Mouse (Mus musculus): ENCODE data around the gene Ppp4r4.
"Not testable (repeated sequence)": the region's sequence is repeated elsewhere in the genome, so short reads cannot be mapped to it uniquely, and the experiment has no call there.

Ppp4r4 gene

GRCm38 (mm10) chr12:103634430-103634829 is 102.3 kb downstream of the Ppp4r4 start:
- no peak for DNase-seq (ENCODE audit: low spot score in 2 of 2)

DNA sequence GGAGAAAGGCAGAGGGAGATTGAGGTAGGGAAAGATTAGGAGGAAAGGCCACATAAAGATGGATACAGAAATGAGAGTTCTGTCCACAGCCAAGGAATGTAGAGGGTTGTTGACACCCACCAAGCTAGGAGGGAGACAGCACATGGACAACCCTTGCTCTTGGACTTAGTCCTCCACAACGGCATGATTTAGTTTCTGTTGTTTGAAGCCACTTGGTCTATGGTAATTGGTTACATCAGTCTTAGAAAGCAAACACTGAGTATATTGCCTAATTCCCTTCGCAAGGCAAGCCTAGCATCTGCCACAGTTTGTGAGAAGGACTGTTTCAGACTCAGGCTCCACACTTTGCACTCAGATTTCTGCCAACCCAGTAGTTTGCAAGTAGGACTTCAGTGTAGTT is 103.8 kb downstream of the Ppp4r4 start:
- DNase-seq (ENCODE audit: low spot score in 2 of 2), result no peak

- peak; percentile 84 to 90 for DNase-seq (ENCODE audit: low spot score in 2 of 2)
Measured at GRCm38 (mm10) chr12:103643336-103643735, 111.3 kb downstream of the Ppp4r4 start.

DNA sequence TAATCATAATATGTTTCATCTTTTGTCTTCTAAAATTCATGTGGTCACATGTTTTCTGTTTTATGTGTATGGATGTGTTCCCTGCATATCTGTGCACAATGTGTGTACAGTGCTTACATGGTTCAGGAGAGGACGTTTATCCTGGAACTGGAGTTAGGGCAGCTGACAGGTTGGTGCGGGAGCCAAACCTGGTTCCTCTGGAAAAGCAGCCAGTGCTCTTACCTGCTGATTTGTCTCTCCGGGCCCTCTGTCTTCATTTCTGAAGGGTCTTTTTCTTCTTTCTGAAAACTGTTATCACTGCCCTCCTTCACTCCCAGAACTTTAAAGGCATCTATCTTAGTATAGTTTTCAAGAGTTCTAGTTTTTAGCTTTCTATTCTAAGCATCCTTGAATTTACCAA is 111.7 kb downstream of the Ppp4r4 start:
- no peak for DNase-seq (ENCODE audit: low spot score in 2 of 2)

GRCm38 (mm10) chr12:103644601-103645000 is 112.5 kb downstream of the Ppp4r4 start:
- DNase-seq (ENCODE audit: low spot score in 2 of 2), result no peak

DNA sequence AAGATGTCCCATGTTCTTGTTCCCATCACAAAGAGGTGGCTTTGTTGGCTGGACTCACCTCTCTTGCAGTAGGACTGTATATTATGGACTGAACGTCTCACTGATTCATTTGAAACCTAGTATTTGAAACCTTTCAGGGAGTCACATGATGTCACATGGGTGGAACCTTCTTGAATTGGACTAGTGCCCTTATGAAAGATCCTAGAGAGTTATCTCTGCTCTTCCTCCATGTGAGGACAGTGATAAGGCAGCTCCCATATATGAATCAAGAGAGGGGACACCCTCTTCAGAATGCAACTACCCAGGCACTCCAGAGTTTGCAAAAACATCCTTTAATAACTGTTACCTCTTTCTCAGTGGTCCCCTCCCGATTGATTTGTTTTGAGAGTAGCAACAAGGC is 114.2 kb downstream of the Ppp4r4 start:
- DNase-seq (ENCODE audit: low spot score in 2 of 2), result no peak

DNA sequence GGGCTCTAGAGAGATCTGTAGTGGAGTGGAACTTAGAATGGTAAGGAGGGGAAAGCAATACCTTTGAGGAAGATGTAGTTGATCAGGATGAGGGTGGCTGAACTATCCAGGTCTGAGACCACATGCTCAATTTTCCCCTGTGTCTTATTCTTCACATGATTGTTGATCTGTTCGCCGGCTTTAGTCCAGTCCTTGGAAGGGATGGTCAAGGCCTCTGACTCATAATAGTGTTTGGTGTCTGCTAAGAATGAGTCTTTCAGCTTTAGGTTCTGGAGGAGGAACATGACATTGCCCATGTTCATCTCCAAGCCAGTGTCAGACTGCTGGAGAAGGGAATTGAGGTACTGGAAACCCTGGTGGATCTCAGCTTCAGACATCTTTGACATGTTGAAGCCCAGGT is 121.8 kb downstream of the Ppp4r4 start:
- DNase-seq (ENCODE audit: low spot score in 2 of 2), result no peak

GRCm38 (mm10) chr12:103655123-103656044 is 123.3 kb downstream of the Ppp4r4 start:
- no peak for DNase-seq (ENCODE audit: low spot score in 2 of 2)

DNA sequence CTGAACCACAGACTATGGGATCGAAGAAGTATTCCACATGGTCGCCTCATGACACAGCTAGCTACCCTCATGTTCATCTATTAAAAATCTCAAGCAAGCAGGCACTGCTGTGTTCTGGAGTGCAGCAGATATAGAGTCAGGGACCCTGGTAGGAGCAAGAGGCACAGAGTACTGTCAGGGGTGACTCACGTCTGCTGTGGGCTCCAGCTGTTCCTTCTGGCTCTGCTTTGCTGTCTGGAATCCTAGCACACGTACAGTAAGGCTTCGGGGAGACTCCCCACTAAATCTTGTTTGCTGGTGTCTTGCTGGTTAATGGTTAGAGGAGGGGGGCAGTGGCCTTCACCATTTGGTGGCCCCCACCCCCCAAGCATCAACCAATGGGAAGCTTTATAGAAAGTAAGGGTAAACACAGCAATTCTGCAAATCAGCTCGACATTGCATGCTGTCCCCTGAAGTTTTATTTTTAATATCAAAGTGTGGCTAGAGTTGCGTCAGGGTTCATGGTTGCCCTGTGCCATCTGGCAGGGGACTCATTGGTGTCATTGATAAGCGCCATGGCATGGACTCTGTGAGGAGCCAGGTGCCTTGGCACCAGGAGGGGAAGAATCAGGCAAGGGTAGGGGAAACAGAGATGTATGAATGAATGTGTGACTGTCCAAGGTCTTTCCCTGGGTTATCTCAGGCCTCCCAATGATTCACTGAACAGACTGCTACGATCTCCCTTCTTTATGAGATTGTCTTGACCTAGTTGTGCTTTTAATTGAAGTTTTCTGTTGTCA is 125.0 kb downstream of the Ppp4r4 start, which contains the start of gene Serpina6:
TSS of gene Serpina6 (minus strand) at position 365 of the 779 bp plus-strand sequence.
- DNase-seq (ENCODE audit: low spot score in 2 of 2), result no peak

DNA sequence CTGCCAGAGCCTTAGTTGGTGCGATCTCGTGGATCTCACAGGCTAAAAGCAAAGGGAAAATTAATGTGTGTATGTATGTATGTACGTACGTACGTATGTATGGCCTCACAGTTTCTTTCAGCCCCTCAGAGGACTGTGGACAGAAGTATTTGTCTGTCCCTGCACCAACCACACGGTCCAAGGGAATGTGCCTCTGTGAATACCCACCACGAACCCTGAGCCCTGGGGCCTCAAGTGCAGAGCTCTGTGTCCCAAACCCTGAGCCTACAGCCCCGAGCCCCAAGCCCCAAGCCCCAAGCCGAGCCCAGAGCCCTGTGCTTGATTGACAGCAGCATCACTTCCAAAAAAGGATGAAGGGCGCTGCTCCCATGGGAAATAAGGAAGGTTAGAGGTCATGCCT is 125.9 kb downstream of the Ppp4r4 start:
- no peak for DNase-seq (ENCODE audit: low spot score in 2 of 2)

- DNase-seq (ENCODE audit: low spot score in 2 of 2), result no peak
Measured at GRCm38 (mm10) chr12:103659171-103659570, 127.1 kb downstream of the Ppp4r4 start.

DNA sequence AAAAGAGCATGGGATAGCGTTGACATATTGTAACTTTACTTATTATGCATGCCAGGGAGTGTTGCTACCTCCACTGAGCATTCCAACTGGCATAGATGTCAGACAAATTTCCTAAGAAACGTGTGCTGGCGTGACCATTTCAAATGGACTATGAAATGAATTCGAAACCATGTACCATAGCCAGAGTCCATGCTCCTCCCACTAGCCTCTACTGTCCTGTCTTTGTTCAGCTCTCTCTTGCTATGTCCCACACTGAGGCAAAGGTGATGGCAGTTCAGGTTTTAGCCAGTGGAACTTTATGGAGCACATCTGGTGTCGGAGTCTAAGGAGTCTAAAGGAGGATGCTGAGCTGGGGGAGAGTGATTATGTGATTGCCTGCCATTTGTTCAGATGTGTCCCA is 128.0 kb downstream of the Ppp4r4 start:
- DNase-seq (ENCODE audit: low spot score in 2 of 2), result no peak

- not testable (repeated sequence) for DNase-seq (ENCODE audit: low spot score in 2 of 2)
Measured at GRCm38 (mm10) chr12:103662053-103662452, 130.0 kb downstream of the Ppp4r4 start.

Data from right cerebral cortex, postnatal 10 days (tissue).